Comparison of ENCODE assay signal across 8 mouse cellular contexts in the genomic region with DNA sequence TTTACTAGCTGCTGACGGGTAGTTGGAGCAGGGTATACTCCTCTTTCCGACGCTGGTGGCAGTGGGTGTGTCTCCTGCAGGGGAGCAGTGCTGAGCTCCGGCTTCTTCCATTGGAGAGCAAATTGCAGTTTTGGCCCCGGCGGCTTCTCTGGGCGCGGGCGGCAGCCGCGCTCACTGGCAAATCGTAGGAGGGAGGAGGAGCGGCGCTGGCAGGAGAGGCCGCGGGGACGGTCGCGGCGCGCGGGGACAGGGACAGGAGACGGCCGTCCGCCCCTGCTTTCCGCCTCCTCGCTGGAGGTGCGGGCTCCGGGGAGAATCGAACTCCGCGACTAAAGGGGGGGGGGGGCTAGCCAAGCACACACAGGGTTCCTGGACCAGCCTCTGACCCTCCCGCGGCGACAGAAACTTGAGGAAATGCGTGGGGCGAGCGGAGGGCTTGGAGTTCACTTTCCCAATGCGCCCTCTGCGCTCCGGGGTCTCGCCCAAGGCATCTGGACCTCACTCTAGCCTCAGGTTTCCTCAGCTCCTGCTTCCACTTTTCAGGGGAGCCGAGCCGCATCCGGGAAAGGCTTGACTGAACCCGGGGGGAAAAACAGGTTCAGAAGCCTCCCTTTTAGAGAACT. TPM values are rescaled to one million over a fixed set of nuclear protein-coding genes. Genes with fewer than 3 reads are reported as not detected.
DNase-seq lines count a peak whose midpoint lies in the region; ATAC-seq and TF ChIP-seq lines count a peak whose summit lies in the region.

No protein-coding gene starts in this region.

- H3K27ac ChIP-seq in testis, adult 2 months (ENCODE audit: control insufficient read depth, insufficient read depth, low read depth, low read length): no peak overlapping the region
- no peak overlapping the region for H3K27ac ChIP-seq in limb, embryonic 15.5 days

- H3K9me3 ChIP-seq in limb, embryonic 15.5 days: no peaks in the 10 kb centered on the region

- ATAC-seq in limb, embryonic 15.5 days (ENCODE audit: insufficient number of reproducible peaks, low FRiP score, low TSS enrichment, low read depth): no peak

- H3K36me3 ChIP-seq in testis, adult 2 months (ENCODE audit: control insufficient read depth, insufficient read depth, low read length): no peaks in the 10 kb centered on the region
- no peaks in the 10 kb centered on the region for H3K36me3 ChIP-seq in limb, embryonic 15.5 days
- H3K36me3 ChIP-seq in myocyte (ENCODE audit: control insufficient read depth, insufficient read depth): no peaks in the 10 kb centered on the region

- H3ac ChIP-seq in myocyte (ENCODE audit: control insufficient read depth, insufficient read length): no peak overlapping the region

- H3K4me3 ChIP-seq in testis, adult 2 months (ENCODE audit: control insufficient read depth, low read depth, low read length): peak overlapping the region; percentile 75
- H3K4me3 ChIP-seq in limb, embryonic 15.5 days: peak overlapping the region; percentile 45
- peak overlapping the region; percentile 32 for H3K4me3 ChIP-seq in myocyte

- no peak for TF ChIP-seq CTCF in testis, adult 2 months (IDR thresholded peaks at IDR 0.05; ENCODE audit: control insufficient read depth, insufficient read depth, insufficient replicate concordance, low read depth, low read length)

- under 1% methylated on average over 42 of the region's 46 CpGs for WGBS in limb, embryonic 15.5 days

- DNase-seq in testis, postnatal 14 days (ENCODE audit: low spot score): no peak
- peak; percentile 47 for DNase-seq in cerebellum, adult 9-10 months
- DNase-seq in frontal cortex, postnatal 36 days (ENCODE audit: low spot score in 2 of 2): peak; percentile 78 to 81
- DNase-seq in kidney, adult 9 months: peak; percentile 6
- peak; percentile 70 for DNase-seq in thymus, postnatal 4 days

- peak overlapping the region; percentile 78 for H3K4me2 ChIP-seq in limb, embryonic 15.5 days
- peak overlapping the region; percentile 100 for H3K4me2 ChIP-seq in myocyte (ENCODE audit: low read depth)

- no peak for TF ChIP-seq POLR2A in testis, adult 2 months (IDR thresholded peaks at IDR 0.05; ENCODE audit: control insufficient read depth, low read depth, low read length)
- TF ChIP-seq POLR2A in myocyte (IDR thresholded peaks at IDR 0.05; ENCODE audit: insufficient read length, low read depth): peak; percentile 23

- H3K4me1 ChIP-seq in testis, adult 2 months (ENCODE audit: control insufficient read depth, insufficient read depth, low read length): peaks cover 19% of the 10 kb centered on the region
- peaks cover 40% of the 10 kb centered on the region for H3K4me1 ChIP-seq in limb, embryonic 15.5 days

- H3K27me3 ChIP-seq in testis, adult 2 months (ENCODE audit: control insufficient read depth, insufficient read depth, low read length): no peaks in the 10 kb centered on the region; the same call in 1 of the 2 replicates
- H3K27me3 ChIP-seq in limb, embryonic 15.5 days: peaks cover 88% of the 10 kb centered on the region
- peaks cover 91% of the 10 kb centered on the region for H3K27me3 ChIP-seq in myocyte (ENCODE audit: control insufficient read depth, insufficient read depth, insufficient read length)

- H3K9ac ChIP-seq in limb, embryonic 15.5 days: 0 out of 2 replicates have a peak overlapping the region, but pooled peaks have one; percentile 28

- no peaks in the 10 kb centered on the region for H3K79me2 ChIP-seq in myocyte (ENCODE audit: control insufficient read depth, insufficient read depth)

TF ChIP-seq in myocyte, 11 proteins besides CTCF, POLR2A, EP300 and RAD21:
- TF ChIP-seq TCF3 (IDR thresholded peaks at IDR 0.05; ENCODE audit: insufficient read length, low read depth) (no peak), SRF (IDR thresholded peaks at IDR 0.05; ENCODE audit: control insufficient read depth, insufficient read length, low read depth) (no peak), REST (IDR thresholded peaks at IDR 0.05; ENCODE audit: insufficient read depth, insufficient read length) (no peak), CEBPB (IDR thresholded peaks at IDR 0.05; ENCODE audit: insufficient read depth, poor library complexity, severe bottlenecking) (no peak), MAX (IDR thresholded peaks at IDR 0.05; ENCODE audit: low read depth) (no peak), TCF12 (IDR thresholded peaks at IDR 0.05; ENCODE audit: insufficient read depth, poor library complexity, severe bottlenecking) (no peak), USF1 (IDR thresholded peaks at IDR 0.05; ENCODE audit: low read depth) (no peak), MYOD1 (IDR thresholded peaks at IDR 0.05; ENCODE audit: control insufficient read depth in 1 of 3, insufficient read length in 2 of 3, low read depth in 2 of 3) (no peak), MYOG (IDR thresholded peaks at IDR 0.05; ENCODE audit: control insufficient read depth in 1 of 3, insufficient read depth in 1 of 3, insufficient read length in 2 of 3, low read depth in 2 of 3) (no peak)
TF ChIP-seq in myocyte: peak in this region for 0.

RNA-seq across cellular contexts. Expression of a gene that starts 1.0 kb away (rescaled TPM):
- 0.89 and 1.00 TPM in 2 replicates for polyA plus RNA-seq in testis, adult 2 months (2012; rRNA removed)
- 0.43 and 0.68 TPM in 2 replicates for polyA plus RNA-seq in limb, embryonic 15.5 days (2015; fragmentation: Nextera tagmentation; extraction: Ambion mirVana)
- 0.17 TPM for polyA plus RNA-seq in myocyte (2012; fragmentation: generic; extraction: Trizol)

RNA-seq across cellular contexts. Expression of a gene that starts 28.1 kb away (rescaled TPM):
- polyA plus RNA-seq in testis, adult 2 months (2012; rRNA removed): 113 and 124 TPM in 2 replicates
- polyA plus RNA-seq in limb, embryonic 15.5 days (2015; fragmentation: Nextera tagmentation; extraction: Ambion mirVana): 114 and 129 TPM in 2 replicates
- polyA plus RNA-seq in myocyte (2012; fragmentation: generic; extraction: Trizol): 99.1 TPM
